Mouse (Mus musculus): ENCODE results near the gene Fzd9.
A peak's percentile ranks its signal among the peaks of the same experiment; 100 is the strongest.
"Not testable (repeated sequence)": the region's sequence is repeated elsewhere in the genome, so short reads cannot be mapped to it uniquely, and the experiment has no call there.

Fzd9 gene

GRCm38 (mm10) chr5:135247337-135247736 lies 3.7 kb downstream of the Fzd9 start:
- no peak for DNase-seq

GRCm38 (mm10) chr5:135246531-135246930 lies 4.5 kb downstream of the Fzd9 start:
- DNase-seq, result no peak

GRCm38 (mm10) chr5:135243166-135243565 lies 7.9 kb downstream of the Fzd9 start:
- no peak for DNase-seq

GRCm38 (mm10) chr5:135242608-135243007 lies 8.4 kb downstream of the Fzd9 start:
- DNase-seq, result no peak

GRCm38 (mm10) chr5:135242136-135242535 lies 8.9 kb downstream of the Fzd9 start:
- DNase-seq, result no peak

GRCm38 (mm10) chr5:135241474-135241873 lies 9.6 kb downstream of the Fzd9 start:
- no peak for DNase-seq

- no peak for DNase-seq
Observed at GRCm38 (mm10) chr5:135238832-135239231, 12.2 kb downstream of the Fzd9 start.

GRCm38 (mm10) chr5:135236571-135236970 lies 14.5 kb downstream of the Fzd9 start:
- peak; percentile 70 for DNase-seq

- DNase-seq, result no peak
Observed at GRCm38 (mm10) chr5:135233166-135233920, 17.7 kb downstream of the Fzd9 start.

GRCm38 (mm10) chr5:135230186-135230585 lies 20.8 kb downstream of the Fzd9 start:
- no peak for DNase-seq

GRCm38 (mm10) chr5:135225879-135226278 lies 25.2 kb downstream of the Fzd9 start:
- DNase-seq, result not testable (repeated sequence)

GRCm38 (mm10) chr5:135224169-135224568 lies 26.9 kb downstream of the Fzd9 start:
- no peak for DNase-seq

GRCm38 (mm10) chr5:135222066-135222465 lies 29.0 kb downstream of the Fzd9 start:
- no peak for DNase-seq

GRCm38 (mm10) chr5:135220941-135221340 lies 30.1 kb downstream of the Fzd9 start:
- no peak for DNase-seq

- no peak for DNase-seq
Observed at GRCm38 (mm10) chr5:135216871-135217270, 34.2 kb downstream of the Fzd9 start.

GRCm38 (mm10) chr5:135208197-135208596 lies 42.8 kb downstream of the Fzd9 start:
- peak; percentile 38 to 39 for DNase-seq

- no peak for DNase-seq
Observed at GRCm38 (mm10) chr5:135202763-135203162, 48.3 kb downstream of the Fzd9 start.
